Mouse (Mus musculus) thymus, adult 18-20 months (tissue): ENCODE data around the gene Nck2.
"Not testable (repeated sequence)": the region's sequence is repeated elsewhere in the genome, so short reads cannot be mapped to it uniquely, and the experiment has no call there.

ENCODE experiments used
- DNase-seq, 2 experiments: peaks; one replicate each; pipeline ENCODE4 v3.0.0; 2022; ENCODE audit warnings: mixed read lengths in 2 of 2

Nck2 gene

DNA sequence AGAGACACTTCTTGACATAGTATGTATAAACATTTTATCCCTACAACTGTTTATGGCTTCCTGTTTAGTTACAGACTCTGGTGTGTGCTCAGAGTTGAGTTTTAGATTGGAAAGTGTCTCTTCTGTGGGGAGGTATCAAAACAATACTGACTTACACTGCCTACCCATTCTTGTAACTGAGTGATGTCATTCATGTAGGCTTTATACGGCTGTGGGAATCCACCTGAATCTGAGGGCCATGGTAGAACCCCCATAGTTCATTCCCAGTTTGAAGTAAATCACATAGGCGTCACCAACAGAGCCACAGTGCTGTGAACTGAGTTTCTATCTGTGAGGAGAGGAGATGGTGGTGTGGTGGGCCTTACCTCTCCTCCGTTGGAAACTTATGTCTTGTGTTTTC is 92.6 kb downstream of the Nck2 start:
- no peak for DNase-seq

DNA sequence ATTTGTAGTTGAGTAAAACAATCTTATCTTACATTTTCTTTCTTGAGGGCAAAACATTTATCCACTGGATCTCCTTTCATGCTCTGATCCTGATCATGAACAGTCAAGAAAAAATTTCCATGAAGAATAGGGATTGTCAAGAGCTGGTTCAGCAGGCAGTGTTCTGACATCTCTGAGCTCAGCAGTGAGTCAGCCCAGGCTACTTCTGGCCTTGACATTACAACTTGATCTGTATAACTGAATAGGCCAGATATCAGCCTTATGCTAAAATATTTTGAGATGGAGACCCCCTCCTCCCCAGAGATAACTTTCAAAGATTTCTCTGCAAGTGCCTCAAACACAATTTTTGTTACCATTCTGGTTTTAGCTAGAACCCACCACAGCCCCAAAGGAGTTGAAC is 93.1 kb downstream of the Nck2 start:
- DNase-seq, result no peak

DNA sequence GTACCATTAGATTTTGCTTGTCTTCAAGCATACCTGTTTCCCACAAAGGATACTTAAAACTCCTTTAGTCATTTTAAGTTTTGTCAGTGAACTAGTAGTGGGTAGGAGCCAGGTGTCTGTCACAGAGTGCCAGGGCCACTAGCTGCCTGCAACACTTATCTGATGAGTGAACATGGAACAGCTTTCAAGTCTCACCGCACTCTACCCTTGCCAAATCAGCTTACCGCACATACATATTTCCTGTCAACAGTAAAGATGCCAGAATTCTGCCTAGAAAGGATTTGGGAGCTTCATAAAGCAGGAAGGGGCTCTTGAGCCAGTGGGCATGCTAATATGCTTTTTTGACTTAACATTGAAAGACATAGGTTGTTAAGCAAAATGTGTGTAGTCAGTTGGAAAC is 94.3 kb downstream of the Nck2 start:
- no peak for DNase-seq

DNA sequence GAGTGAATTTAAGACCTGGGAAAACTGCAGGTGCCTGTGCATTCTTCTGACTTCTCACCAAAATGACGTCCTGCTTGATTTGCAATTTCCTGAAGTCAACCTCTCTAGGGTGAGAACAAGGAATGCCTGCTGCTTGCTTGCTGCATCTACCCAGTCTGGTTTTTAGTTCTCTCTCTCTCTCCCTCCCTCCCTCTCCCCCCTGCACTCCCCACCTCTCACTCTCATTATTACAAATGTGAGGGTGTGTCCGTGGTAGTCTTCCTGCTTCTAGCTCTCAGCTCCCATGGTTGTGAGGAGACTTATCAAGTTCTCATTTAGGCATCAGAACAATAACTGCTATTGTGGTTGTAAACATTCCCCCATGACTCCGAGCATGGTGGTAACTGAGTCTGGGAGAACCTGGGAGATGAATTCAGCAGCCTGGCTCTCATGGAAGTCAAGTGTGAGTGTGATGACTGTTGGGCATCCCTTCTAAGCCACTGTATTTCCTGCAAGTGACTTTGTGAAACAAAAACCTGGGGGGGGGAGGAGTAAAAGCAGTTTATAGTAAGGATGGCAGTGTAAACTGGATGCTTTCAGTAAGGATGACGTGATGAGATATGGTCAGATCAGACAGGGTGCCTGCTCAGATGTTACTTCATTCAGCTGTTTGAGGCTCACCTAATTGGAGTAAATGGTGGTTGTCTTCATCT is 95.5 kb downstream of the Nck2 start:
- DNase-seq, result no peak

DNA sequence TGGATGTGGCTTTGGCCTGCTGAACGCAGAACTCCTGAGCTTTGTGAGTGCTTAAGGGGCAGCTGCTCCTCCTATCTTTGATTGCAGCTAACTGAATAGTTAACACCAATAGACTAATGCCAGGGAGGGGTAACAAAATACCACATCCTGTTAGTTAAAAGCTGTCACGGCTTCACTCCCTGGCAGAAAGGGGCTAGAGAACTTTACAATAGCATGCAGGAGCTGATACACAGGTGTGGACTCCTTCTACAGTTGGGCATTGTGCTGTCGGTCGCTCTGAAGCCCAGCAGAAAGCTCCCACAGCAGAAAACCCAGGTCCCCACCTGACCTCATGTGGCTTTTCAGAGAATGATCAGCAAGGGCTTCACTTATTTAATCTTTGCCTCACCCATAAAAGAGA is 98.0 kb downstream of the Nck2 start:
- peak; percentile 26 to 63 for DNase-seq

DNA sequence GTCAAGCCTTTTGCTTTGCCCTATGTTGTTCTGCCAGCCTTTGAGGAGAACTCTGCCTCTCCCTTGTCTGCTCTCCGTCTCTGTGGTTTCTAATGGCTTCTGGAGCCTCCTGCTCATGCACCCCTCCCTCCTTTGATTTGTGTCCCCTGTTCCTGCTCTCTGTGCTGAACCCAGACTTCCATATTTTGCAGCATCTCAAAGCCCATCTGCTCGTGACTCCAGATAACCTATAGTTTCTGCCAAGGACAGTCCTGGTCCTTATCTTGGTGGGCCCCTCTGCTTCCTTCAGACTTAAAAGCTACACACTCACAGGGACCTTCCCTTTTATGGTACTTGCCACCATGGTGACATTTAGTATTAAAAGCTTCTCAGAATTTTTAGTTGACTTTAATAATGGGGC is 103.3 kb downstream of the Nck2 start:
- DNase-seq, result no peak

DNA sequence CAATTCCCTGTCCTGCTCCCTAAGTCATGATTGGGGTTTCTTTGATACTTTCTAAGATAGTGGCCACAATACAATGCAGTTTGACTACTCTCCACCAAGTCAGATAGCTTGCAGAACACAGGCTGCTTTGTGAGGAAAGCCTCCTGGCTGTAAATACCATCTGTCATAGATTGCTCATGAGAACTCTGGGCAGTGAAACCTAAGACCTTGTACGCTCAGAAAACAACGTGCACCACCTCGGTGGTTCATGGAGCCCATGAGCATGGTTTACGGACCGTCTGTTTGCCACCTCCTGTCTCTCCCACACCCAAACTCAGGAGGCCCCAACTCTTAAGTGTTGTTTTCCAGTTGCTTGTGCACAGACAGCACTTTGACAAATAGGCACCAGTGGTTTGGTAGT is 104.4 kb downstream of the Nck2 start:
- DNase-seq, result no peak

DNA sequence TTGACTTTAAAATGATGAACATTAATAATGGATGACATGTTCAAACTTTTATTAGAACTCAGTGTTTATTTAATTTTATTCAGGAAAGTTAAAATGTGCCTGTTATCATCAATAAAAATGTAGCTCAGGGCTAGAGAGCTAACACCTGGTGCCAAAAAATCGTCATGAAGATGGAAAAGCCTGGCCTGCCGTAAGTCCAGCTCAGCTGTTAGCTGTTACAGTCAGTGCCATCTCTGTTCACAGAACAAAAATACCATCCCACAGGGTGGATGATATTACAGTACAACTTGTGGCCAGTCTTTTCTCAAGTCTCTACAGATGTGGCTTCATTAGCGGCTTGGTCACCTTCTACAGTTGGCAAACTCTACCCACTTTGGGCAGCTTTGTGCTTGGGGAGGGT is 106.1 kb downstream of the Nck2 start:
- DNase-seq, result no peak

DNA sequence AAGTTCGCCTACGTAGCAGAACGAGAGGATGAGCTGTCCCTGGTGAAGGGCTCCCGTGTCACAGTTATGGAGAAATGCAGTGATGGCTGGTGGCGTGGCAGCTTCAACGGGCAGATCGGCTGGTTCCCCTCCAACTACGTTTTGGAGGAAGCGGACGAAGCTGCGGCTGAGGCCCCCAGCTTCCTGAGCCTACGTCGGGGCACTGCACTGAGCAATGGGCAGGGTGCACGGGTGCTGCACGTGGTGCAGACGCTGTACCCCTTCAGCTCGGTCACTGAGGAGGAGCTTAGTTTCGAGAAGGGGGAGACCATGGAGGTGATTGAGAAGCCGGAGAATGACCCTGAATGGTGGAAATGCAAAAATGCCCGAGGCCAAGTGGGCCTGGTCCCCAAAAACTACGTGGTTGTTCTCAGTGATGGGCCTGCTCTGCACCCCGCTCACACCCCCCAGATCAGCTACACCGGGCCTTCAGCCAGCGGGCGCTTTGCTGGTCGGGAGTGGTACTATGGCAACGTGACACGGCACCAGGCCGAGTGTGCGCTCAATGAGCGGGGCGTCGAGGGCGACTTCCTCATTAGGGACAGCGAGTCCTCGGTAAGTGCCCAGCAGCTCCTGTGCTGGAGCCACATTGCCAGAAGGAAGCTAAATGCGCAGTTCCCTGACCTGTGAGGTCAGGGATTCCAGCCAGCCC is 109.8 kb downstream of the Nck2 start:
- DNase-seq, result not testable (repeated sequence)

DNA sequence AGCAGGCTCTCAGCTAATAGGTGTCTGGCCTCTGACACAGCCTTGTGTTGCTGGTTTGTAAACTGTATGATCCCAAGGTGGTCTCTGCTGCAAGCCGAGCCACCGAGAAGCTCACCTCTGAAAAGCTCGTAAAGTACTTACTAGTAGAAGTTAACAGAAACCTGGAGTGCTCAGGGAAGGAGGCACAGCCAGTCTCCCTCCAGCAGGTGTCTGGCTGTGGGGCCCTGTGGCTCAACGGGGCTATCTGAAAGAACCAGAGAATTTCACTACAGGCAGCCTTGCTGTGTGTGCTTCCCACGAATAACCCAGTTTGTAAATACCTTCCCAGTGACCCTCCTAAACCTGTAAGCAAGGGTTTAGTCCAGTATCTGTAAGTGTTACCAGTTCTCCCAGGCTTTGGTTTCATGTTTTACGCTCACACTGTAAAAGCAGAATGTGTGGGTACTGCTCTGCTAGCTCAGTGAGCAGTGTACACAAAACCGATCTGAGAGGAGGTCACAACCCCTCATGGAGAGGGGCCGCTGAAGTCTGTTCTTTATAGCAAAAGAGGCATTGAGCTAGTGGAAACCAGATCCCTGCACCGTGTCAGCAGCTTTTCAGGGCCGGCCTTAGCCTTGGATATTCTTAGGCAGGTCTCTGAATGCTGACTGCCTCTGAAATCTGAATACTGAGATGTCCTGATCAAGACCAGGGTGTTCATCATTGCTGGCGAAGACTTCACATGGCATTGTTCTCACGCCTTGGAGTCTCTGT is 111.0 kb downstream of the Nck2 start:
- no peak for DNase-seq

DNA sequence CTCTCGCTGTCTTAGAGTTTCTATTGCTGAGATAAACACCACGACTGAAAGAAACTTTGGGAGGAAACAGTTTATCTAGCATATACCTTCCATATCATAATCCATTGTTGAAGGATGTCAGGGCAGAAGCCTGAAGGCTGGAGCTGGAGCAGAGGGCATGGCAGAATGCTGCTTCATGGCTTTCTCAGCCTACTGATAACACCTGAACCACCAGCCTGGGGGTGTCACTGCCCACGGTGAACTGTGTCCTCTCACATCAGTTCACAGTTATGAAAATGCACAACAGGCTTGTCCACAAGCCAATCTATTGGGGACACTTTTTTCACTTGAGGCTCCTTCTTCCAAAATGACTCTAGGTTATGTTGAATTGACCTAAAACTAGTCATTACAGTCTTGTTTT is 114.0 kb downstream of the Nck2 start:
- no peak for DNase-seq

DNA sequence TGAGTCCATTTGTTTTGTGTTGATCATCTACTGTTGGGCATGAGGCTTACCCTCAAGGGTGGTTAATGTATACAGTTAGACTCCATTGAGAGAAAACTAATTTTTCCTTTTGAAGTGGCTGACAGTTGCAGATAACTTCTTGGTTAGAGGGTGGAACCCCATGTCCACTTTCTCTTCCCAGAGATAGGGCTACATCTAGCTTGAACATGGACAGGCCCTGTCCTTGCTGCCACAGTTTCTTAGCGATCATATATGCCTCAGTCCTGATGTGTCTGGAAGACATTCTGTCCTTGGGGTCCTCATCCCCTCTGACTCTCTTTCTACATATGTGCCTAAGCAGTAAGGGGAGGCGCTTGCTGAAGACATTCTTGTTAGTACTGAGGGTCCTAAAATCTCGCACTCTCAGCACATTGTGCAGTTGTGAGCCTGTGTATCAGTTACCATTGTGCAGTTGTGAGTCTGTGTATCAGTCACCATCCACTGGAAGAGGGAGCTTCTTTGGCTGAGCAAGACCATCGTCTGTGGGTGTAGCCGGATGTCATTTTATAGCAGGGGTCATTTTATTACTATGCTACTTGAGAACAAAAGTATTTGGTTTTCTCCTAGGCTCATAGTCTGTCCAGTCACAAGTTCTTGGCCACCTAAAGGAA is 114.8 kb downstream of the Nck2 start:
- no peak for DNase-seq

DNA sequence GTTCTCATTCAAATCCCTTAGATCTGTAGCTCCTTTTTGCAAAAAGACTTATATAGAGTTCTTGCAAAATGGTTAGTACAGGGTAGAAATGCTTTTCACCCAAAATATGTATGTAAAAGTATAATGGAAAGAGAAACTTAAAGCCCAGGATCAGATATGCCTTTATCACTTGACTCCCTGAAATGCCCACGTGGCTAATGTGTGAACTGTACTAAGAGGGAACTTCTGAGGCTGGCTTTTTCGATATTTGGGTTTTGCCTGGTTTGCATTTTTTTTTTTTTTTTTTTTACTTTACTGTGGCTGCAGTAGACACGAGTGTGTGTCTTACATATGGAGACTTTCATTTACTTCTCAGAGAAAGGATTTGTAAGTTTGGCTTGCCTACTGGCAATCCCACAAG is 116.7 kb downstream of the Nck2 start:
- DNase-seq, result no peak

DNA sequence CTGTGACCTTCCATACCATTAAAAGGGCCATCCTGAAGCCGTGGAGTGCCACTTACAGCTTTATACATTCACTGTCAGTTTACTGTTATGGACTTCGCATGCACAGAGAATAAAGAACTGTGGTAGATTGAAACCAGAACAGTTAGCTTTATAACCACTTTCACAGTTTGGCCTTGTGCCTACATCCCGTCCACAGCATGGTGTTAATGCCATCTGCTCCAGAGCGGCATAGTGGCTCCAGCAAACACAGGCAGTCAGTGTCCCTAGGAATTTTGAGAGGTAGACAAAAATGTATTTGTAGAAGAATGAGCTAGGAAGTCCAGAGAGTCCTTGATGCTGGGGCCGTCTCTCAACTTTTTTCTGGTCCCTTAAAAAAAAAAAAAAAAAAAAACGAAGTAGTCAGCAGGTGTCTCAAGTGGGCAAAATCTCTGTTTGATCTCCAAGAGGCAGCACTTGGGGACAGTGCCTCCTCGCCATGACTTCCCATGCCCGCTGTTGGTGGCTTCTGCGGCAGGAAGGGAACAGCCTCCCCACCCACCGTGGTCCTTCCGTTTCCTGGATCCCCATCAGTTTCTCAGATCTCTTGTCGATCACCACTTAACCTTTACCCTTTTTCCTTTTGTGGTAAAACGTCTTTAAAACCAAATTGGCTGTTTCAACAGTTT is 117.8 kb downstream of the Nck2 start:
- peak; percentile 28 to 49 for DNase-seq

DNA sequence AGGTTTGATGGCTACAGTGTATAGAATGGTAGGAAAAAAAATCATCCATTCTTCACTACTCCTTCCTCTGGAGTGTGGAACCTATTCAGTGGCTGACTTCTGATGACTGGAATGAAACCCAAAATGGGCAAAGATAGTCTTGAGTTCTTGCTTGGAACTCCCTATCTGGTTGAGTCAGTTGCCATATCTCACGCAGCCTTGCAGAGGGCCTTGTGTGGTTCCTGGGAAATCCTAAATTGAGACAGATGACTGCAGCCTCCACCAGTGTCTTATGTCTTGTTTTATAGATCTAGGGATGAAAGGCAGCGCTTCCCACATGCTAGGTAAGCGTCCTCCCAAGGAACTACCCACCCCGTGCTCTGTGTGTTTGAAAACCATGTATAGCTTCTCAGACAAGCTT is 120.9 kb downstream of the Nck2 start:
- DNase-seq, result no peak

DNA sequence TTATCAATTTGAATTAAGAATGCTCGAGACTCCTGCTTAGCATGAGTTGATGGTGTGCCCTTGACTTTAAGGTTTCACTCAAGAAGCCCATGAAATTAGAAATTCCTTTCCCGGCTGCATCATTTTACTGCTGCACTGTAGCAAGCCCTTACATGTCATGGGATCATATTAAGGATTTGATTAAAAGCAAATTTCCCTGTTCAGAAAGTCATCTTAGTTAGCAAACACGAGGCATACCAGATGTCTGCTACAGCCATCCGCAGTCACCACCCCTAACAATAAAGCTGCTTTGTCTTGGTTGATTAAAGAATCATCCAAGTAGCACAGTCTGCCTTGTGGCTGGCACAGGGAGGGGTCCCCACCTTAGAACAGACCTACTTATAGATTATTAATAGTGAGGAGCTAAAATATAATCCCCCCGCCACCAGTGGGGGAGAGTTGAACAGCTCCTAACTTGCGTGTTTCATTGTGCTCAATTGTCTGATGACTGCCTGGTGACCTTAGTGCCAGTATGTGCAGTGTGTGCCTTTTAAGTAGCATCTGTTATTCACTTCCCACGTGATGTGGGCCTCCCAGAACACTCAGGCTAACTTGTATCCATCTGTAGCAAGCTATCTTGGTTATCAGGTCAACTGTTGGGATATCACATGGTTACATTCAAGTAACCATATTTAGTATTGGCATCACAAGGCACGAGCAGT is 122.4 kb downstream of the Nck2 start:
- DNase-seq, result no peak

DNA sequence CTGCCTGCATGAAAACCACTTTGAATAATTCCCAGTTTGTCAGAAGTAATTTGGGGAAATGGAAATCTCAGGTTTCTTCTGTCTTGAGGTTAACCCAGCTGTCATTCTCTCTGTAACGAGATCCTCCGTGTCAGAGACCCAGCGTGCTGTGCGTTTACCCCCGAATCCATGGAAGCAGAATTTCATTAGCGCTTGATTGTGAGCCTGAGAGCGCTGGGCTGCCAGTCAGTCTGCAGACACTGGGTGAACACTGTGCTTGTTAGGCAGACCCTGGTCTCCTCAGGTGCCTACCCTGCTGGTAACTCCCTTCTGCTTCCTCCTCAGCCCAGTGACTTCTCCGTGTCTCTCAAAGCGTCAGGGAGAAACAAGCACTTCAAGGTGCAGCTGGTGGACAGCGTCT is 124.4 kb downstream of the Nck2 start:
- DNase-seq, result no peak

DNA sequence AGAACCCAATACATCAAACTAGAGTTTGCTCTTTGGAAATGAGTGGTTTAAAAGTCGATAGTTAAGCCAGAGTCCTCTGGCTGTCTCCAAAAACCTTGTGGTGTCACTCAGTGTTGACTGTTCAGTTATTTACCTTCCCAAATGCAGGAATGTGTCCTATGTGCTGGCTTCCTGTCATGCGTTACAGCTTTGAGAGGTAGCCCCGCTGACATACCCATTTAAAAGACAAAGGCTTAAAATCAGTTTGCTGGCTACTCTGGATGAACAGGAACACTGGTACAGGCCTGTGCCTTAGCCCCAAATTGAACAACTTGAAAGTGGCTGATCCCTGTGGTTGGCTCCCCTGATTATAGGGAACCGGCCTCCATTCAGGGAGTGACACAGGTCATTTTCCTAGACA is 126.7 kb downstream of the Nck2 start:
- no peak for DNase-seq

DNA sequence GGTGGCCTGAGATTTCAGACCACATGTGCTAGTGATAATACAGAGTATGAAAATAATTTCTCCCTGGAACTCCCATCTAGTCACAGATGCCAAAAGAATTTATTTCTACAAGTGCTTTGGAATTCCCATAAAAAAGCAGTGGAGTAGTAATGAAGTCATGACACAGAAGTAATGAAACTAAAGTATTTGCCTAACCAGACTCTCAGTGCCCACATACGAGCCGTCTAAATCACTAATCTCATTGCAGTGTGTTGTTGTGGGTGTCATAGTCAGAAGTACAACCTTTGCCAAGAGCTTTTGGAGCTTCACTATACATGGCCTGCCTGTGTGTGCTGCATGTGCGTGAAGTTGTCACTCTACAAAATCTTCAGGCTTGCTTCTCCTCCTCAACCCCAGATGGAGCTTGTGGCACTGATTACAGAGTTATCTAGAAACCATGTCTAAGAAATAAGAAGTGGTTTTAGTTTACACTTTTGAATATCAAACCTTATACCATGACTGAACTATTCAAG is 130.5 kb downstream of the Nck2 start:
- DNase-seq, result no peak

DNA sequence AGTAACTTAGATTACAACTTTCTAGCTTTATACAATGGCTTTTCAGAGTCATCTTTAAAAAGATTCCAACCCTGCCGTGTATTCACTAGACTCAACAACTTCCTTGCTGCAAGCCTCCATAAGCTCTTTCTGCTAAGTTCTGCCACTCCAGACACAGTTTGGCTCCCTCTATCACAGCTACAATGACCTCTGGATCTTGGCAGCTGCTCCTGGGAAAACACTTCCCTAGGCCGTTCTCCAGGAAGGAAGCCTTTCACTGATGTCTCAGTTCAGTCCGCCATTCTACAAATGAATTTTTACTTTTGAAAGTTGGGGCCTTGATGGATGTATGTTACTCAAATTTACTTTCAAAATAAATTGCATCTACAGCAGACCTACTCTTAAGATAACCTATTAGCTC is 133.0 kb downstream of the Nck2 start:
- DNase-seq, result no peak

DNA sequence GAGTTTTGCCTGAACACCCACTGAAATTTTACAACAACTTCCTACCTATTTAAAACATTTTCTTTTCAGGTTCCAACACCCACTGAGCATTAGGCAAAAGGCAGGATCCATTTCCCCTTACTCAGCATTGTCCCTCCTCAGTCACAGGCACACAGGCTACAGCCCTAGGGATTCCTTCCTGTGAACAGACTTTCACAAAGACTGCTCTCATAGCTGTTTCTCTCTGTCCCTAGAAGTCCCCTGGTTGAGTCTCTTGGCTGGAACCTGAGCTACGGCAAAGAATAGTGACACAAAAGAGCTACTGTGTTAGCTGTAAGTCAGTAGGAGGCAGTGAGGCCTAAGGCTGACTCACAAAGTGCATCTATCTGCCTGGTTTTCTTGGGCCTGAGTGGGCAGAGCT is 139.2 kb downstream of the Nck2 start:
- DNase-seq, result no peak

DNA sequence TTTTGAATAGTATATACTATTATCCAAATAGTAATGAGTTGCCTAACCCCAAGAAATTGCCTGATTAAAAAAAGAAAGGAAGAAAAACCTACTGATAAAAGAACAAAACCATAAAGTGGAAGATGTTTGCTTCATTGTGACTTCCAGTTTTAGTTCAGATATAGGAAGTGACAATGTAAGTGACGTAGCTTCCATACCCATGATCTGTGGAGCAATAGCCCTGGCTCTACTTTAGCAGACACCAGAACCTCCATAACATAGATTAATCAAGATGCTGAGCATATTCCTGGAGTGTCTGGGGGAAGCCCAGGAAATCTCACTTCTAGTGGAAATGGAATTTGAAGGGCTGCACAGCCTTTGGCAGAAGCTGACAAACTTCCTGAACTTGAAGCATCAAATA is 144.6 kb downstream of the Nck2 start:
- no peak for DNase-seq
